Mouse (Mus musculus) neural tube, embryonic 11.5 days (tissue): Measurements from ENCODE around the gene Marco. TPM values are rescaled to one million over a fixed set of nuclear protein-coding genes. Genes with fewer than 3 reads are reported as not detected.

Experiments
- polyA plus RNA-seq: library from polyadenylated mRNA; unstranded; fragments of >200 nt; fragmentation: Nextera tagmentation; extraction: Ambion mirVana; gene quantifications from 2 replicates; pipeline ENCODE4 v1.2.1, GENCODE M21; 2014

The Marco gene
- polyA plus RNA-seq, 1 experiment from 2014 or later = 0.77 TPM

Other genes starting within 250 kb of the Marco start
- gene Steap3, start 232.3 kb downstream of the Marco start, polyA plus RNA-seq = 2.8 and 3.0 TPM in 2 replicates
- gene C1ql2, start 164.4 kb downstream of the Marco start, polyA plus RNA-seq = 0.15 TPM in 1 of 2 replicates, not detected in the other
- 5.2 and 6.1 TPM in 2 replicates for gene En1, start 97.4 kb upstream of the Marco start, polyA plus RNA-seq